Mouse (Mus musculus) bone marrow macrophage, adult 2 months (primary cell): Measurements from ENCODE around the gene Hagh.

Experiments
- CTCF ChIP-seq: IDR thresholded peaks from 2 replicates; pipeline ENCODE4 v1.5.1; 2012; ENCODE audit warnings: low read depth, mild to moderate bottlenecking, low read length, moderate library complexity
- POLR2A ChIP-seq: IDR thresholded peaks from 2 replicates; pipeline ENCODE4 v1.6.1; 2012; ENCODE audit warnings: mild to moderate bottlenecking, low read depth, low read length, borderline replicate concordance

DNA sequence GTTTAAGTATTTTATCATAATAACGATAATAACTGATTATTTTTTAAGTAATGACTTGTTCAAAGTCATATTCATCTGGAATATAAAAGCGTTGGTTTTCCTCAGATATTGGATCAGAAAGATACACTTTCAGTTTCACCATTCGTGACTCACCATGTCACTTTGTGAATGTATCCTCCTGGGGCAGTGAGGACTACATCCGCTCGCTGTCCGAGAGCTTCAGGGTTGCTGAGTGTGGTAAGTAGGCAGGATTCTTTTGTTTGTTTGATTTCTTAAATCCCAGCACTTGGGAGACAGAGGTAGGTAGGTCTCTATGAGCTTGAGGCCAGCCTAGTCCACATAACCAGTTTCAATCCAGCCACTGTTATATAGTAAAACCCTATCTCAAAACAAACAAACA is 21.8 kb upstream of the Hagh start:
- no peak for TF ChIP-seq CTCF
- no peak for TF ChIP-seq POLR2A
